Mouse (Mus musculus): Measurements from ENCODE around the gene Nsun7.
"Not testable (repeated sequence)": the region's sequence is repeated elsewhere in the genome, so short reads cannot be mapped to it uniquely, and the experiment has no call there.

The Nsun7 gene

GRCm38 (mm10) chr5:66259756-66260448, at the start of gene Nsun7:
Gene Nsun7, plus strand, starts transcription at chr5:66259897.
- peak; percentile 60 for DNase-seq (ENCODE audit: low read depth, low spot score)

GRCm38 (mm10) chr5:66214395-66214935, 45.2 kb upstream of the Nsun7 start:
- no peak for DNase-seq (ENCODE audit: low read depth, low spot score)

GRCm38 (mm10) chr5:66215569-66216277, 44.0 kb upstream of the Nsun7 start:
- DNase-seq (ENCODE audit: low read depth, low spot score): no peak

GRCm38 (mm10) chr5:66219692-66220091, 40.0 kb upstream of the Nsun7 start:
- no peak for DNase-seq (ENCODE audit: low read depth, low spot score)

- DNase-seq (ENCODE audit: low read depth, low spot score): no peak
Measured at GRCm38 (mm10) chr5:66220620-66221019, 39.1 kb upstream of the Nsun7 start.

GRCm38 (mm10) chr5:66222916-66223315, 36.8 kb upstream of the Nsun7 start:
- no peak for DNase-seq (ENCODE audit: low read depth, low spot score)

GRCm38 (mm10) chr5:66226526-66226925, 33.2 kb upstream of the Nsun7 start:
- DNase-seq (ENCODE audit: low read depth, low spot score): no peak

GRCm38 (mm10) chr5:66231660-66232269, 27.9 kb upstream of the Nsun7 start:
- DNase-seq (ENCODE audit: low read depth, low spot score): no peak

- DNase-seq (ENCODE audit: low read depth, low spot score): no peak
Measured at GRCm38 (mm10) chr5:66232456-66232855, 27.2 kb upstream of the Nsun7 start.

GRCm38 (mm10) chr5:66241894-66242293, 17.8 kb upstream of the Nsun7 start:
- peak; percentile 59 for DNase-seq (ENCODE audit: low read depth, low spot score)

GRCm38 (mm10) chr5:66243467-66243866, 16.2 kb upstream of the Nsun7 start:
- no peak for DNase-seq (ENCODE audit: low read depth, low spot score)

GRCm38 (mm10) chr5:66244043-66244660, 15.5 kb upstream of the Nsun7 start:
- DNase-seq (ENCODE audit: low read depth, low spot score): no peak

GRCm38 (mm10) chr5:66245958-66246497, 13.7 kb upstream of the Nsun7 start:
- DNase-seq (ENCODE audit: low read depth, low spot score): no peak

- no peak for DNase-seq (ENCODE audit: low read depth, low spot score)
Measured at GRCm38 (mm10) chr5:66253219-66253618, 6.5 kb upstream of the Nsun7 start.

- DNase-seq (ENCODE audit: low read depth, low spot score): no peak
Measured at GRCm38 (mm10) chr5:66255044-66255443, 4.7 kb upstream of the Nsun7 start.

- no peak for DNase-seq (ENCODE audit: low read depth, low spot score)
Measured at GRCm38 (mm10) chr5:66259000-66259399, 697 bp upstream of the Nsun7 start.

GRCm38 (mm10) chr5:66259431-66259755, 304 bp upstream of the Nsun7 start:
- not testable (repeated sequence) for DNase-seq (ENCODE audit: low read depth, low spot score)

GRCm38 (mm10) chr5:66262475-66262874, 2.8 kb downstream of the Nsun7 start:
- no peak for DNase-seq (ENCODE audit: low read depth, low spot score)

- peak; percentile 57 for DNase-seq (ENCODE audit: low read depth, low spot score)
Measured at GRCm38 (mm10) chr5:66263398-66263797, 3.7 kb downstream of the Nsun7 start.

GRCm38 (mm10) chr5:66269616-66270015, 9.9 kb downstream of the Nsun7 start:
- DNase-seq (ENCODE audit: low read depth, low spot score): no peak

- DNase-seq (ENCODE audit: low read depth, low spot score): no peak
Measured at GRCm38 (mm10) chr5:66271141-66271540, 11.4 kb downstream of the Nsun7 start.

GRCm38 (mm10) chr5:66274417-66274816, 14.7 kb downstream of the Nsun7 start:
- no peak for DNase-seq (ENCODE audit: low read depth, low spot score)

Measured in CD4-positive, CD25-positive, alpha-beta regulatory T cell, adult 2 months (primary cell).